Mouse (Mus musculus): Measurements from ENCODE around the gene Lypd5.

- TF ChIP-seq POLR2A (IDR thresholded peaks at IDR 0.05; ENCODE audit: insufficient read depth, low read depth, low read length) (no peak), EP300 (IDR thresholded peaks at IDR 0.05; ENCODE audit: insufficient read depth, low read depth, low read length) (no peak), CTCF (IDR thresholded peaks at IDR 0.05) (peak; percentile 43)
Observed at GRCm38 (mm10) chr7:24357899-24358298, 8.9 kb downstream of the Lypd5 start.

All from heart, adult 2 months (tissue).